Mouse (Mus musculus) left cerebral cortex, adult 9 months (tissue): ENCODE measurements around the gene Gemin7.

Experiments
- DNase-seq, 2 experiments: peaks; one replicate each; pipeline ENCODE4 v3.0.0; 2022; ENCODE audit warnings: low spot score in 2 of 2

Gemin7 gene

GRCm38 (mm10) chr7:19547344-19547969 lies 29.9 kb downstream of the Gemin7 start:
- DNase-seq = no peak

- no peak for DNase-seq
Observed at GRCm38 (mm10) chr7:19546007-19546406, 31.4 kb downstream of the Gemin7 start.

GRCm38 (mm10) chr7:19543584-19543983 lies 33.8 kb downstream of the Gemin7 start:
- DNase-seq = no peak

- no peak for DNase-seq
Observed at GRCm38 (mm10) chr7:19542155-19542691, 35.2 kb downstream of the Gemin7 start.

- DNase-seq = no peak
Observed at GRCm38 (mm10) chr7:19541681-19542154, 35.7 kb downstream of the Gemin7 start.

GRCm38 (mm10) chr7:19540771-19541566 lies 36.4 kb downstream of the Gemin7 start:
- no peak for DNase-seq

GRCm38 (mm10) chr7:19534676-19535075 lies 42.7 kb downstream of the Gemin7 start:
- no peak for DNase-seq

- DNase-seq = no peak
Observed at GRCm38 (mm10) chr7:19532240-19532639, 45.2 kb downstream of the Gemin7 start.

- no peak for DNase-seq
Observed at GRCm38 (mm10) chr7:19531077-19531476, 46.3 kb downstream of the Gemin7 start.

GRCm38 (mm10) chr7:19525105-19525481 lies 52.3 kb downstream of the Gemin7 start:
- no peak for DNase-seq

GRCm38 (mm10) chr7:19524420-19525104 lies 52.8 kb downstream of the Gemin7 start:
- no peak for DNase-seq

- peak in 1 of 2 experiments; percentile 64 for DNase-seq
Observed at GRCm38 (mm10) chr7:19523757-19524419, 53.5 kb downstream of the Gemin7 start.

GRCm38 (mm10) chr7:19523017-19523756 lies 54.2 kb downstream of the Gemin7 start:
- no peak for DNase-seq

GRCm38 (mm10) chr7:19520032-19520431 lies 57.4 kb downstream of the Gemin7 start:
- no peak for DNase-seq

GRCm38 (mm10) chr7:19517652-19518365 lies 59.6 kb downstream of the Gemin7 start, which contains the start of gene Nkpd1:
TSS of gene Nkpd1 (plus strand) at chr7:19517838.
- DNase-seq = no peak
